ENCODE assay signal across 18 mouse cellular contexts in the genomic region with DNA sequence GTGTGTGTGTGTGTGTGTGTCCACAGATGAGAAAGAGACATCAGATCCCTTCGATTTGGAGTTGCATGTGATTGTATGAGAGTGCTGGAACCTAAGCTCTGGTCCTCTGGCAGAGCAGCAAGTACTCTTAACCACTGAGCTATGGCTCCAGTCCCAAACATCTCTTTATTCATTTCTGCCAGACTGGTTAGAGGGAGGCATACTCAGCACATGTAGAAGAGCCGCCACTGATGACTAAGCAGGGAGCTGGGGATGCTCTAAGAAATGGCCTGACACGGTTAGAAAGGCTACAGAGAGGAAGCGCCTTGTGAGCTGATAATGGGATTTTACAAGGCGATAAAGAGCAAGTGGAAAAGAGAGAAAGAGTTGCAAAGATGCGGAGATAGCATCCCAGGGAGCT.
DNase-seq lines count a peak whose midpoint lies in the region; ATAC-seq lines count a peak whose summit lies in the region.
"Had no signal": no experiment of that assay in that cellular context is flagged by ENCODE, and none has a peak within 500 bp of the region (broad histone marks: within the 10 kb centered on the region; RNA-seq: fewer than 3 reads in every experiment).

No protein-coding gene starts in this region.

- intact Hi-C loops in heart, postnatal 25 days (cut with DNase I) = loop anchor here (10.0 kb wide), 1 partner anchor 193 kb away; no protein-coding TSS in a partner anchor

- ATAC-seq in frontal cortex, adult (ENCODE audit: low TSS enrichment) = peak; percentile 59; the same call in 1 of the 2 replicates
- ATAC-seq: activated CD4-positive, CD25-positive, alpha-beta regulatory T cell, adult 4 months; forebrain, embryonic 15.5 days; forebrain, postnatal 0 days; Patski had no signal

- no peak for DNase-seq in frontal cortex, postnatal 10 days (ENCODE audit: low spot score in 2 of 2)
- DNase-seq in Muller cell, postnatal 12 days (ENCODE audit: inconsistent ontology term) = peak; percentile 54
- peak; percentile 63 for DNase-seq in brain, adult 2 months (ENCODE audit: low read depth, low spot score)
- no peak for DNase-seq in right cerebral cortex, adult 18-20 months
- DNase-seq in heart, postnatal 25 days (ENCODE audit: low spot score) = no peak
- DNase-seq: adrenal gland, adult 8-10 months; adrenal gland, postnatal 14 days; adrenal gland, postnatal 36 days; cerebellum, adult 11-12 months; cerebellum, adult 2 months; cerebellum, adult 9-10 months; cerebellum, postnatal 10 days; cerebellum, postnatal 25 days; forebrain, postnatal 0 days had no signal

Comparison
In these comparisons a context has a peak if more than half of its experiments do, and no peak if none do; other contexts are left out.
1. DNase-seq: peak in Muller cell, postnatal 12 days (single experiment) and brain, adult 2 months (single experiment); none in frontal cortex, postnatal 10 days (0 of 2), right cerebral cortex, adult 18-20 months (single experiment) and heart, postnatal 25 days (single experiment).